Mouse (Mus musculus): ENCODE measurements around the gene Grin3b.

- TF ChIP-seq CTCF (IDR thresholded peaks at IDR 0.05; ENCODE audit: low read depth, low read length) (no peak), GATA2 (IDR thresholded peaks at IDR 0.05; ENCODE audit: borderline replicate concordance, low read depth, low read length) (no peak)
These were observed 13.8 kb downstream of the Grin3b start, which contains the start of gene Tmem259 for GRCm38 (mm10) chr10:79984195-79984816.
